Mouse (Mus musculus) right cerebral cortex, postnatal 36 days (tissue): ENCODE data around the gene Mtus2.
"Not testable (repeated sequence)": the region's sequence is repeated elsewhere in the genome, so short reads cannot be mapped to it uniquely, and the experiment has no call there.

Experiments used
- DNase-seq, 2 experiments: peaks; one replicate each; pipeline ENCODE4 v3.0.0; 2022; ENCODE audit warnings: low spot score in 2 of 2, mixed read lengths in 1 of 2

Gene Mtus2

DNA sequence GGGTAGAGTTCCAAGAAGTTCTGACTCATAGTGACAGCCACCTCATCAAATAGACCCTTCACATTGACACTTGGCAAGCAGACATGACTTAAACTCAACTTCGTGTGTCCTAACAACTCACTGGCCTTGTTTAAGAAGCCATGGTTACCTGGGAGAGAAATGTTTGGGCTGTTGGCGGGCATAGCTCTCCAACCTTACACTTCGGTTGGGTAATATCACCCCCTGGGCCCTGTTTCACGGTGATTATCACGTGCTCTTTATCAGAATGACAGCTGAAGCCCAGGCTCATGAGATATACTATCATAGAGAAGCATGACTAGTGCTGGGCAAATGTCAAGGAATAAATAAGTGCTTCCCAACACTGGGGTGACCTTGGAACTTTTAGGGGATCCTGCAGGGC, 323.2 kb downstream of the Mtus2 start:
- DNase-seq, result no peak

DNA sequence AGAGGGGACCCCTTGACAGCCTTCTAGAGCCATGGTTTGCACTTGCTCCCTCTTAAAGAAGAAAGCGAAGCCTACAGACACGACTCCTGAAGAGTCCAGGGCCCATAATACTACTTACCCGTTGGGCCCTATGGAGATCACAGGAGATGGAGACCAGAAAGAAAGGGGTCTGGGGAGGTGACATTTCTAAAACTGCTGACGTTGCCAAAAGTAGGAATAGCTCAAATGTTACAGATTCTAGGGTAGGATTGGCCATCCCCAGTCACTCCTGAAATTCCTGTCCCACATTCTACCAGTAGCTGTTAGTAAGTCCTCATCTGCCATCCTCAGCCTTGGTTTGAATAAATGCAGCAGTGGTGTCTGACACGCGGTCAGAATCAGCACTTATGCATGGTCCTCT, 325.0 kb downstream of the Mtus2 start:
- DNase-seq, result no peak

DNA sequence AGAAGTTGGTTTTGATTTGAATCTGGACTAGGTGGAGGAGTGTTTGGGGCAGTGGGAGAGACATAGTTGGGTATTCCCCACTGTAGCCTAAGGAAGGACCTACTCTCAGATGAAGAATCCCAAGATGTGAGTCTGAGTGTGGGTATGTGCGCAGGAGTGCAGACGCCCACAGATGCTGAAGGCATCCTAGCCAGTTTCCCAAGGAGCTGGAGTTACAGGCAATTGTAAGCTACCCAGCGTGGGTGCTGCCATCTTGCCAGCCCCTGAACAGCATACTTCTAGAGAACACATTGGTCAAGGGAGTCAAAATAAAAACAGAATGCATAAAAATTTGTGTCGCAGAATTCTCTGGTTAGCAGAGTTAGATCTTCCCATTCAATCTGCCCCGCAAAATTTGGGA, 325.5 kb downstream of the Mtus2 start:
- DNase-seq, result peak; percentile 30 to 67

DNA sequence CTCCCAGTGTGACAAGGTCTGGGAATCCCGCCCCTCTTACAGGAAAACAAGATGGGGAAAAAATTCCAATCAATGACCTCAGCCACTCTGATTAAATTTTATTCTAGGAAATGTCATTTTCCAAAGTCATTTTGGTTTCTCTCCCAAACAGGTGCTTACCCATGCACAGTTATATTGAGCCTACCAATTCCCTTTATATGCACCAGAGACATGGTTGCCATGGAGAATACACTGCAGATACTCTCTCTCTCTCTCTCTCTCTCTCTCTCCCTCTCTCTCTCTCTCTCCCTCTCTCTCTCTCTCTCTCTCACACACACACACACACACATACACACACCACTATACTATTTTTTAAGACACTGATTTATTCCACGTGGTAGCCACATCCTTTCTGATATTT, 326.1 kb downstream of the Mtus2 start:
- DNase-seq, result no peak

DNA sequence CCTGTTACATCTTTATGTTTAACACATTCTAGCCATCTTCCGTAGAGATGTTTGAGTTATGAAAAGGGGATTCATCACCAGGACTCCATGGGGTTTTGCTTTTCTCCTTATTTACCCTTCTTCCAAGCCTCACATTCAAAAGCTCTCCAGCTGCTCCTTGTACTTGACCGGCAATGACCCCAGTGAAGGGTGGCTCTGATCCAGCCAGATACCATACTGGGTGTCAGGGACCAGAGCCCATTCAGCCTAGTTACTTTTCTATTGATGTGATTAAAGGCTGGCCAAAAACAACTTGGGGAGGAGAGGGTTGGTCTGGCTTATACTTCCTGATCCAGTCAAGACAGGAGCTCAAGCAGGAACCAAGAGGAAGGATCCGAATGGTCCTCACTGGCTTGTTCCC, 326.5 kb downstream of the Mtus2 start:
- DNase-seq, result no peak

DNA sequence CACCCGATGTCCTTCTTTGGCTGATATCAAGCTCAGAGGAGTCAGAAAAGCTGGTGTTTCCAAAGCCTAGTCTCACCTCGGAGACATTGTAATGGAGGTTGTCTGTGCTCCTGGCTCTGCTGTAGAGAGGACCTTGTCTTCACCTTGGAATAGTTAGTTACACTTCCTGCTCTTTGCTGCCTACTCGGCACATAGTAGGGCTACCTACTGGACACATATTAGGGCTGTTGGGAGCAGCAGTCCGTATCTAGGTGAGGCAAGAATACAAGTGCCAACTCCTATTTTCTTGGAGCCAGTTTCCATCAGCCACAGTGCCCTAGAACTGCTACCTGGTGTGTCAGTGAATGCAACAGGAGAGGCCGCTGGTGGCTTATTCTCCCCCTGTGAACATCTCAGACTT, 330.4 kb downstream of the Mtus2 start:
- no peak for DNase-seq

DNA sequence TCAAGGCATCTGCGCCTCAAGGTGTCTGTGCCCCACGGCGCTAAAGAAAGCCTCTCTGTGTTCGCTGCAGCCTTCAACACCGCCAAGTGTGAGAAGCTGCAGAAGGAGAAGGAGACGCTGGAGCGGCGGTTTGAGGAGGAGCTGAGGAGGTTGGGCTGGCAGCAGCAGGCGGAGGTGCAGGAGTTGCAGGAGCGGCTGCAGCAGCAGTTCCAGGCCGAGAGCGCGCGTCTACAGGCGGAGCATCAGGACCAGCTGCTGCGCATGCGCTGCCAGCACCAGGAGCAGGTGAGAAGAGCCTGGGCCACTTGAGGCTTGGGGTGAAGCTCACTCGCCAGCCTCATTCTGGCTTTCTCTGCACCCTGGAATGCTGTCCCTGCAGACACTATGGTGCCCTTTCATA, 331.7 kb downstream of the Mtus2 start:
- DNase-seq, result no peak

DNA sequence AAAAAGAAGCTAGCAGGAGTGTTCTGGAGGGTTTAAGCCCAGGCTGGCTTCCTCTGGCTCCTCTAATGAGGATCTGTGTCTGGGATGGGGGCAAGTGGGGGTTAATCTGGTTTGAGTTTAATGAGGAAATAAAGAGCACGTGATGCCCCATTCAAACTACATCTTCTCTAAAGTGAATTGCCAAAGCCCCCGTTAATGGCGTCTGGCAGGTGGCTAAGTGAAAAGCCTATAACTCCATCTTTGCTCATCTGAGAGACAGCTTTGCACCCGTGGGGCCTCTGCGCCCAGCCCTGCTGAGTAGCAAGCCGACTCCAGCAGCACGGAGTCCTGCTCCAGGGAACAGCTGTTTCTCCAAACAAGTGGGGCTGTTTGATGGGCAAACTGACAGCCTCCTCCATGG, 332.8 kb downstream of the Mtus2 start:
- no peak for DNase-seq

DNA sequence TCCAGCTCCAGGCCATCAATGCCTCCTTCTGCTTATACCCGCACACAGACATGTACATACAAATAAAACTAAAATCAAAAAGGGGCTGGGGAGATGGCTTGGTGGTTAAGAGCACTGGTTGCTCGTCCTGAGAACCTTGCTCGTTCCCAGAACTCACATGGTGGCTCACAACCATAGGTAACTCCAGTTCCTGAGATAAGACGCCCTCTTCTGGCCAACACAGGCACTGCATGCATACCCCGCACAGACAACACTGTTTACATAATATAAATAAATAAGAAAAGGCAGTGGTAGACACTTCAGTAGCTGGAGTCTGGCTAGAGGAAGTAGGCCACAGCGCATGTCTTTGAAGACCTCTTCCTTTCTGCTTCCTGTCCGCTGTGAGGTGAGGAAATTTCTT, 335.7 kb downstream of the Mtus2 start:
- DNase-seq, result no peak

DNA sequence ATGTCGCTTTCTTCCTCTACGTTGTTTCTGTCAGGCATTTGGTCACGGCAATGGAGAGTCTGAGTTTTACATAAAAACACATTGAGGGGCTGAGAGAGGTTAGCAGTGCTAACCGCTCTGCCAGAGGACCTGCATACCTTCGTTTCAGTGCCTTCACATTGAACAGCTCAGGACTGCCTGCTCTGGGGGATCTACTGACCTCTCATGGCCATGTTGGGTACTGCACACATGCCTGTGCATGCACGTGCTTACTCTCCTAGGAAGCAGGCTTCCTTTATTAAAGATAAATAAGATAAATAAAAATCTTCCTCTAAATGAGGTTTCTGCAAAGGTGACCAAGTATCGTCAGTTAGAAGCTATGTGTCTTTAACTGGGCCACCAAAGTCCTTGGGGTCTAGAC, 336.2 kb downstream of the Mtus2 start:
- no peak for DNase-seq

DNA sequence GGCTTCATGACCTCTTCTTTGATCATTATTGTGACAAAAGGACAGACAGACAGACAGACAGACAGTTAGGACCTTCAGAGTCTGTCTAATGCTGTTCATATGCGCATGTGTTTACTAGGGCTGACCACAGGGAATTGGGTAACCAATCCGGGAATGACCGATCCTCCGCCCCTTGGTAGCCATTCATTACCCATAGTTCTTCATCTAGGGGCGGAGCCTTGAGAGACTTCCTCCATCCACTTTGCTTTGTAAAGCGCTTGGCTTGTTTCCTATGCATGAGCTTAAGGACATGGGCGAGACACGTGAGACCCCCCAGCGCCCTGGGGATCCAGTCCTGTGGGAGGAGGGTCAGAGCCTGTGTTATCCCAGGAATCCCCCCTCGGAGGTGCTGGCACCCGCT, 345.8 kb downstream of the Mtus2 start:
- no peak for DNase-seq

DNA sequence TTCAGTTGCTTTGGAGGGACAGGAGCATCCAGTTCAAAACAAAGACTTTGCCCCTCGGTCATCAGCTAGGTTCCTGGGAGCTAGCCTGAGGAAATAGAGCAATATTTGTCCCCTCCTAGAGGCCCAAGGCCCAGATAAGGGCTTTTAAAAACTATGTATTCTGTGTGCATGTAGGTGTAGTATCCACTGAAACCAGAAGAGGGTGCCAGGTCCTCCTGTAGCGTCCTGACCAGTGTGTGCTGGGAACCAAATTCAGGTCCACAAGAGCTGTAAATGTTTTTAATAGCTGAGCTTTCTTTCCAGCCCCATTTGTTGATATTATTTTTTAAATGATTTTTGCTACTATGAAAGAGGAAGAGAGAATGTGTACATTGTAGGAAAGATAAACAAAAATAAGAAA, 347.0 kb downstream of the Mtus2 start:
- DNase-seq, result no peak

DNA sequence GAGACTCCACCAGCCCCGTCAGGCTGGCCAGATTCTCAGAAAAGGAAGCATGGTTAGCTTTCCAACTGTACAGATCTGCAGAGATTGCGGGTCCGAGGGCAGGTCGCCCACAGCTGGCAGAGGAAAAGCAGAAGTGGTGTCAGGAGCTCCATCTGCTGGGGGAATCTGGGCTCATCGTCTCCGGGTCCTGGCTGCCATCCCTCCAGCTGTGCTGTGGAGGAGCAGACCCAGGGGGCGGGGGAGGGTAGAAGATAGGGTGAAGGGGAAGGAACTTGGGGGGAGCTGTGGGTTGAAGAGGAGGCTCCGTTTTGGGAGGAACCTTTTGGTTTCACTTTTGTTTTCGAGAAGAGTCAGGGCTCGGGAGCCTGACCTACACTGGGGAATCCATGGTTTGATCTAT, 353.7 kb downstream of the Mtus2 start:
- DNase-seq, result no peak

DNA sequence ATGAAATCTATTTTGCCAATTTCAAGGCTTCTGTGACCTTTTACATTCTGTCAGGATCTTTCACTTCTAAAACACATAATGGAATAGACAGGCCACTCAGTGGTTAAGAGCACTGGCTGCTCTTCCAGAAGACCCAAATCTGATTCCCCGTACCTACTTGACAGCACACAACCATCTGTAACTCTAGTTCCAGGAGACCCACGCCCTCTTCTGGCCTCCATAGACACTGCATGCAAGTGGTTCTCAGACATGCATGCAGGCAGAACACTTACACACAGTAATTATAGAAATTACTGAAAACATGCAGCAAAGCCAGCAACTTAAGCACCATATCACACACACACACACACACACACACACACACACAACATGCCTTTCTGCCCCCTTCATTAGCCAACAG, 355.3 kb downstream of the Mtus2 start:
- no peak for DNase-seq

DNA sequence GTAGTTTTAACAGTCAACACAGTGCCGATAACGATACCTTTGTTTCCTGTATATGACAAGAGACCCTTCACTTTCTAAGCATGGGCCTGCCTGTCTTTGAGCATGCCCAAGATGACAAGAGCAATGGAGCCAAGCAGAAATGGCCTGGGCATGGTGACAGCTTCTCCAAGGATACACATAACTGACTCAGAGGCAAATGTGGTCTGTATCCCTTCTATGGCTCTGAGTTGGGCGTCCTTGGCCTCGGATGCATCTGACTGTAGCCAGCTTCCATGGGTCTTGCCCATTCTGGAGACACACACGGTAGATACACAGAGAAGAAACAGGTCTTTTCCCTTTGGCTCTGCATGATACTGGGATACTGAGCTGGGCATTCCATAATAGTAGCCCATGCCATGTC, 357.8 kb downstream of the Mtus2 start:
- DNase-seq, result no peak

DNA sequence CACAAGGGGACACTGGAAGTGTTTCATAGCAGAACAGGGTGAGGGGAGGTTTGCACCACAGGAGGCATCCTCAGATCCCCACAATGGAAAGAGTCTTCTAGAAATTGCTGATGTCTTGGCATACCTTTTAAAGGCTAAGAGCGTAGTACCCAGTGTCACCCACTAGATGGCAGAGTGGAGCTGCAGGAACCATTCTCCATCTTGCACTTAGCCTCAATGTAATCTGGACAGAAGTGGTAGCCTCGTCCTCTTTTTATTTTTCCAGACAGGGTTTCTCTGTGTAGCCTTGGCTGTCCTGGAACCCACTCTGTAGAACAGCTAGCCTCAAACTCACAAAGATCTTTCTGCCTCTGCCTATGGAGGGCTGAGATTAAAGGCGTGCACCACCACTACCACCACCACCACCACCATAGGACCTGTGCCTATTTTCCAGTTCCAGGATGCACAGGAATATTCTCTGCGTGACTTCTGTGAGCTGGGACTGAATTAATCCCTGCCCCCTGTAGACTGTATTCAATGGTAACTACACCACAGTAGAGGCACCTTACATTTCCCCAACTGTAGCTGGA, 368.3 kb downstream of the Mtus2 start:
- no peak for DNase-seq

DNA sequence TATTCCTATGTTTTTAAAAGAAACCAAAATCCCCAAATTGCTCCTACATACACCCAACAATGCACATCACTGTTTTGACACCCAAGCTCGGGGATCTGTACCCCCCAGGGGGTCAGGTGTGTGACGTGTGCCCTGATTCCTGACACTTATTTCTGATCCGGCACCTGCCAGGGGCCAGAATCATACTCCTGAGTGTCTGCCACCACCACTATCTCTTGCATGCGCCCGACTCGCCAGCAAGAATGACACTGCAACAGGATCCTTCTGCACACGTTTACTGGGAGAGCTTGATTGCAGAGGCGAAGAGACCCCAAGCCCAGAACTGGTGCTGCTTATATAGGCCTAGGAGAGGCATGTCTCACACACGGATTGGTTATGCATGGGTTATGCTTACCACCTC, 369.2 kb downstream of the Mtus2 start:
- DNase-seq, result not testable (repeated sequence)

DNA sequence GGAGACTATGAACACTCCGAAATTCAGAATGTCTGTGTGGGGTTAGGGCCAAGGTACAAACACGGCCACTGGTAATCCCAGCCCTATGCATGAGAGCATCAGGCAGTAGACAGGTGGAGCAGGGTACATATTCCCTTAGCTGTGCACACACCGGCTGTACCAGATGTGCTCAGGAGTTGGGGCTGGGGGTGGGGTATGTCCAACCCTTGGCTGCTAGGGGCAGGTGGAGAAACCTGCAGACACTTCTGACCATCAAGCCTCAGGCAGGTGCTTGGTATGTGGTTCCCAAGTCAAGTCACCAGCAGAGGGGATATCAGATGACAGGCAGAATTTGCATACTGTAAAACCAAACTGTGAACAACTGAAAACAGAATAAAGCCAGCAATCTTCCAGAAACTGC, 371.9 kb downstream of the Mtus2 start:
- DNase-seq, result no peak

DNA sequence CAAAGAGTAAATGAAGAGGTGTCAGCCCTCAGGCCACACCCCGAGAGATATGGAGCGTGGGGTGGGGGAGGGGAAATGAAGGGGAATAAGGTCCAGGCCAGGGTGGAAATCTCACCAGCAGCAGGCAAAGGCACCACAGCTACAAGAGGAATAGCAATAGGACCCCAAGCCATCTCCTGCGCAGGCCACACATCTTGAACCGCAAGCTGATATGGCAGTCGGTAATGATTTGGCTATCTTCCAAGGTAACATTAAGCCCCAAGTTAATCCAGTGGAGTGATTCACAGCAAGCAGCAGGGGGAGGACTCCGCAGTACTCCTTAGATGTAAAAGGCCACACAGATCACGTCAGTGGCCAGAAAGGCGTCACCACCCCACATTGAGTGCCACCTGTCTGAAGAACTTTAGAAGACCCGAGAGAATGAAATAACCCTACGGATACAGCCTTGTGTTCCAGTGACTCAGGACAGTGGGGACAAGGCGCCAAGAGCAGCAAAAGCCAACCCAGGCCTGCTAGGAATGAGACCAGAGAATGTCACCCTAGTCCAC, 374.2 kb downstream of the Mtus2 start:
- DNase-seq, result no peak

DNA sequence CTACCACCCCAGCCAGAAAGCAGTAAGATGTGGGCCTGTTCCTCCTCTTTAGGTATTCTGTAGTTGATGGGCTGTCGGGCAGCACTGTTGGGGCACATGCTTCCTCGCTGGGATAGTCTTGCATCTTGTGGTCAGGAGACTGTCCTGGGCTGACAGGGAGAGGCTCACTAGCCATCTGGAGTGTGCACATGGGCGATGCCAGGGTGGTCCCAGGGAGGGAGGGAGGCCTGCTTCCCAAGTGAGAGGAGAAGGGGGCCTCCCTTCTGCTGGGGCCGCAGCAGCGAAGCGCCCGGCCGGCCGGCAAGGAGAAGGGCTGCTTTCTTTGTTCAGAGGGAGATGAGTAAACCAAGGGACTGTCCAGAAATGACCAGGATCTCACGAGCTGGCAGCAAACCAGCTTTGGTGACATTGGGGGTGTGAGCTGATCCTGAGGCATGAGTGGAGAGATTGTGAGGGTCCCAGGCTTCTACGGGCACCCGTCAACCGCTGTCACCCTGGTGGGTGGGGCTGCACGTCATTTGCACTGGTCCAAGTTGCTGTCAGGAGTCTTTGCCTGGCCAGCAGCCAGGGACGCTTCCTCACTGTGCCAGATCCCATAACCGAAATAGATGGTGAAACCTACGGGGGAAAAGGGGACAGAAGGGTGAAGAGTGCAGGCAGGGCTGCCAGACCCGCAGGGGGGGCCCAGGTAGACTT, 375.0 kb downstream of the Mtus2 start:
- no peak for DNase-seq

DNA sequence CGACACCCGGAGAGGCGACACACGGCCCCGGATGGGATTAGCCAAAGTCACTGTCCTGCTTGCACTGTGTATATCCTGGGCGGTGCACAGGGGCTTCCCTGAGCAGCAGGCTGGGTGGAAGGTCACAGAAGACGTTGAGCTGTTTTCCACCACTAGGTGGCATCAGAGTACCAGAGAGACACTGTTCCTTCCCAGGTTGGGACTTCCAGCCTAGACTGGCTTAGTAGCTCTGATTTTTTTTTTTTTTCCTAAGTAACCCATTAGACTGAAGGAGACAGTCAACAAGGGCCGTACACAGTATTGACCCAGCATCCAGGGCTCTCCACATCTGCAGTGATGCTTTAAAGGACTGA, 375.5 kb downstream of the Mtus2 start:
- peak; percentile 23 to 26 for DNase-seq

DNA sequence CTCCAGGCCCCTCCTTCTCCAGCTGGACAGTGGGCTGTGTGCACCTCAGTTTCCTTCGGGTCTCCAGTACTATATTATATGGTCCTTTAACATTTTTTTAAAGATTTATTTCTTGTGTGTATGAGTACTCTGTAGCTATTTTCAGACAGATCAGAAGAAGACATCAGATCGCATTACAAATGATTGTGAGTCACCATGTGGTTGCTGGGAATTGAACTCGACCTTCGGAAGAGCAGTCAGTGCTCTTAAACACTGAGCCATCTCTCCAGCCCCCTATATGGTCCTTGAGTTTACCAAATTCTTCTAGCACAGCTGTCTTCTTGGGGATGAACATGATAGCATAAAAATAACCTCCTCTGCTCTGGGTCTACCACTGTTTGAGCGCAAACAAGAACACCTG, 382.0 kb downstream of the Mtus2 start:
- DNase-seq, result no peak

DNA sequence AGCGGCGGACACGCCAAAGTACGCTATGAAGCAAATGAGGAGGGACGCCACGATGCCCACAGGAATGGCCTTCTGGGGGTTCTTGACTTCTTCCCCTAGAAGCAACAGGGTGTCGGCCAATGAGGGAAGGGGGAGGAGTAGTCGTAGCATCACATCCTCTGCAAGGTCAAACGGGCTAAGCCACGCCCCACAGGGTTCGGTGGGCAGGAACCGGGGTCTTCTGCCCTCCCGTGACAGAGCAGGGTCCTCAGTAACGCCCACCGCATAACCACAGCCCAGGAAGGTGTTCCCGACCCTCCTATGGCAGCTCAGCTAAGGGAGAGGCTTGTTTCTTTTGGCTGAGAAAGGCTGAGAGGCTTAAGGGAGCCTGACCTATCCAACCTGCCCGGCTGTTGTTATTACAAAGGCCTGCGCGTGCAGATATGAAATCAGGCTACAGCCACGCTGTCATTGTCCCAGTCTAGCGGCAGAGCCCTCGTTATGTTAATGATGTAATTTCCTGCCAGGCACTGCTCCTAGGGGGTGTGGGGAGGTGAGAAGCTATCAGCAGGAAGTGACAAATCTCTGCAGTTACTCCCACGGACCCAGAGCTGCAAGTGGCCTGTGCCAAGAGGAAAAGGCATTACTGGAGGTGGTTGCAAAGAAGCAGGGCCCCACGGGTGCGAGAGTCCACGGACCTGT, 385.1 kb downstream of the Mtus2 start:
- peak; percentile 26 to 41 for DNase-seq
